Mouse (Mus musculus): ENCODE data around the gene Cers1. TPM values are rescaled to one million over a fixed set of nuclear protein-coding genes. Genes with fewer than 3 reads are reported as not detected.
A peak's percentile ranks its signal among the peaks of the same experiment; 100 is the strongest.

The Cers1 gene
- total RNA-seq, 1 experiment: 1.9 TPM

DNA sequence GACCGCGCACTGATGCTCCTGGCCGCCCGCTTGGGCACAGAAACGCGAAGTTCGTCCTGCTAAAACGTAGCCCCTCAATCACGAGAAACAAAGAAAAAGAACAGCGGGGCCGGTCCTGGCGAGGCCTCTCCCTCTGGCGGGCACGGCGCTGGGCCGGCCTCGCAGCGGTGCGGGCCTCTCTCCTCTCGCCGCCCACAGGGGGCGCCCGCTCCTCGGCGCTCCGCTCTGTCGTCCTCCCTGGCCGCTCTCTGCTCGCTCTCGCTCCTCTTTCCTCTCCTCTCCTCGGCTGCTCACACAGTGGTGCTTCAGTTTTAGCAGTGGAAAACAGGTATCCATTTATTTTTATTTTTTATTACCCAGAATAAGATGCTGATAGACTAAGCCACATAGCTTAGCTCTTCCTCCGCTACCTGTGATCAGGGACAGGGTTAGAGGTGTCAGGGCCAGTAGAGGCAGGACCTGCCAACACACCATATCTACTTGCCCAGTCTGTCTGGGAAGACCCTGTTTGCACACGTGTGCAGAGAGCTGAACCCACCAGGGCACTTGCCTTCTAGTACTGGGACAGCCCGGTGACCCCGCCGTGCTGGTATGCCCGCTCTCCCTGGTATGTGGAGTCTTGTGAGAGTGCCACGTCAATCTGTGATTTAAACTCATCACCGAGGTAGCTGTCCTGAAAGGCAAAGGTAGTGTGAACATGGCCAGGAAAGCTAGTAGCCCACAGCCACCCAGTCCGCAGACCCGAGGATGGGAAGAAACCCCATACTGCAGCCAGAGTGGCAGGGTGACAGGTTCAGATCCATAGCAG, 16.7 kb downstream of the Cers1 start:
- in situ Hi-C loops (cut with MboI; ENCODE audit: low sequenced_read_pairs in 2 of 2, unreplicated experiment in 2 of 2): no loop called here
- no peaks in the 10 kb centered on the region for H3K9me3 ChIP-seq (ENCODE audit: control insufficient read depth, insufficient read depth, low read depth, low read length)
- no peak overlapping the region for H3K27ac ChIP-seq (ENCODE audit: insufficient read depth, low read depth, low read length, poor library complexity, severe bottlenecking)
- TF ChIP-seq ZNF384 (IDR thresholded peaks at IDR 0.05; ENCODE audit: low read depth, low read length) (no peak; the same call in 1 of the 2 replicates), HCFC1 (IDR thresholded peaks at IDR 0.05; ENCODE audit: borderline replicate concordance, insufficient read depth, low read length) (0 out of 2 replicates have a peak, but pooled peaks have one; percentile 42), ZC3H11A (IDR thresholded peaks at IDR 0.05; ENCODE audit: borderline replicate concordance, low read depth, low read length) (0 out of 2 replicates have a peak, but pooled peaks have one; percentile 1), CHD2 (IDR thresholded peaks at IDR 0.05; ENCODE audit: low read depth, low read length) (no peak)
- peak; percentile 59 for DNase-seq (ENCODE audit: low read depth, low spot score)
- H3K36me3 ChIP-seq (ENCODE audit: control insufficient read depth, insufficient read depth, low read length, poor library complexity, severe bottlenecking): peaks cover 56% of the 10 kb centered on the region
- H3K4me1 ChIP-seq (ENCODE audit: control insufficient read depth in 2 of 2, insufficient read depth in 2 of 2, low read length in 2 of 2, poor library complexity in 1 of 2): peaks cover 2 to 14% of the 10 kb centered on the region in 2 experiments; a peak in 2 of 4 replicates
- H3K9ac ChIP-seq (ENCODE audit: insufficient read depth, low read depth, low read length, poor library complexity, severe bottlenecking): no peak overlapping the region; the same call in 1 of the 2 replicates
- H3K4me3 ChIP-seq (ENCODE audit: insufficient read depth in 1 of 2, low read depth in 1 of 2, low read length in 2 of 2, poor library complexity in 1 of 2, severe bottlenecking in 1 of 2): no peak overlapping the region

DNA sequence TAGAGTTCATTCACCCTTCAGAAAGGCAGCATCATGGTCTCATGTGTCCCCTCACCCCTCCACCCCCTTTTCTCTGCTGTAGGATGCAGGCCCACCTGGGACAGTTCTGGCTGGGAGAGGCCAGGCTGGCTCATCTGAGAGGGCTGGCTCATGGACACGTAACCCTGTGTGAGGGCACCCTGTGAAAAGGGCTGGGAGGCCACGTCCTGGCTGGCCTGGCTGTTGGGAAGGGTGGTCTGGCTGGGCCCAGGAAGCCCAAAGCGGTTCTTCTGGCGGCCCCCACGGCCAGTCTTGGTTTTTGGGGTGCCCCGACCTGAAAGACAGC, 17.3 kb downstream of the Cers1 start:
- DNase-seq (ENCODE audit: low read depth, low spot score): no peak
- peaks cover 2 to 14% of the 10 kb centered on the region in 2 experiments; a peak in 2 of 4 replicates for H3K4me1 ChIP-seq (ENCODE audit: control insufficient read depth in 2 of 2, insufficient read depth in 2 of 2, low read length in 2 of 2, poor library complexity in 1 of 2)
- H3K4me3 ChIP-seq (ENCODE audit: insufficient read depth in 1 of 2, low read depth in 1 of 2, low read length in 2 of 2, poor library complexity in 1 of 2, severe bottlenecking in 1 of 2): no peak overlapping the region
- peaks cover 61% of the 10 kb centered on the region for H3K36me3 ChIP-seq (ENCODE audit: control insufficient read depth, insufficient read depth, low read length, poor library complexity, severe bottlenecking)
- in situ Hi-C loops (cut with MboI; ENCODE audit: low sequenced_read_pairs in 2 of 2, unreplicated experiment in 2 of 2): no loop called here
- no peak for TF ChIP-seq ZC3H11A (IDR thresholded peaks at IDR 0.05; ENCODE audit: borderline replicate concordance, low read depth, low read length)
- TF ChIP-seq MAFK (IDR thresholded peaks at IDR 0.05; ENCODE audit: insufficient read depth, low read depth, low read length): no peak
- H3K27ac ChIP-seq (ENCODE audit: insufficient read depth, low read depth, low read length, poor library complexity, severe bottlenecking): no peak overlapping the region
- no peaks in the 10 kb centered on the region for H3K9me3 ChIP-seq (ENCODE audit: control insufficient read depth, insufficient read depth, low read depth, low read length)
- no peak overlapping the region for H3K9ac ChIP-seq (ENCODE audit: insufficient read depth, low read depth, low read length, poor library complexity, severe bottlenecking)

DNA sequence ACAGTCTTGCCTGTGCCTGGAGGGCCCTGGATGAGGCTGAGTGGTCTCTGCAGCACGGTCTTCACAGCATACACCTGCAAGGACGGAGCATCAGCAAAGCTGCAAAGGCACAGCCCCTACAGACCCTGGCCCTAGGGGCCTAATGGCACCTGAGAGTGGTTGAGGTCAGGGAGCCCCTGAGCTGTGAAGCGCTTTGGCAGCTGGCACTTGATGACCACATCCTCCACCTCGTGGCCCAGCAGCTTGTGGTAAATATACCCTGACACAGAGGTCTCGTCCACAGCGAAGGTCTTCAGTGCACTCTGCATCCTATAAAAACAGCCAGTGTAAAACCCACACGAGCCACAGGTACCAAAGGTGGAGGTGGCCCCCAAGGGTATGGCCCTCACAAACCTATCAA, 23.4 kb downstream of the Cers1 start:
- no peak for DNase-seq (ENCODE audit: low read depth, low spot score)
- H3K27ac ChIP-seq (ENCODE audit: insufficient read depth, low read depth, low read length, poor library complexity, severe bottlenecking): no peak overlapping the region
- H3K36me3 ChIP-seq (ENCODE audit: control insufficient read depth, insufficient read depth, low read length, poor library complexity, severe bottlenecking): peaks cover 93% of the 10 kb centered on the region
- H3K4me1 ChIP-seq (ENCODE audit: control insufficient read depth in 2 of 2, insufficient read depth in 2 of 2, low read length in 2 of 2, poor library complexity in 1 of 2): 0 out of 4 replicates have a peak, but pooled peaks cover 0 to under 1% of the 10 kb centered on the region in 2 experiments
- in situ Hi-C loops (cut with MboI; ENCODE audit: low sequenced_read_pairs in 2 of 2, unreplicated experiment in 2 of 2): no loop called here
- H3K9me3 ChIP-seq (ENCODE audit: control insufficient read depth, insufficient read depth, low read depth, low read length): no peaks in the 10 kb centered on the region
- no peak overlapping the region for H3K4me3 ChIP-seq (ENCODE audit: insufficient read depth in 1 of 2, low read depth in 1 of 2, low read length in 2 of 2, poor library complexity in 1 of 2, severe bottlenecking in 1 of 2)
- H3K9ac ChIP-seq (ENCODE audit: insufficient read depth, low read depth, low read length, poor library complexity, severe bottlenecking): no peak overlapping the region
- TF ChIP-seq ZNF384 (IDR thresholded peaks at IDR 0.05; ENCODE audit: low read depth, low read length): no peak
- no peak for TF ChIP-seq CHD2 (IDR thresholded peaks at IDR 0.05; ENCODE audit: low read depth, low read length)
- no peak for TF ChIP-seq MAFK (IDR thresholded peaks at IDR 0.05; ENCODE audit: insufficient read depth, low read depth, low read length)
- no peak for TF ChIP-seq HCFC1 (IDR thresholded peaks at IDR 0.05; ENCODE audit: borderline replicate concordance, insufficient read depth, low read length)
- TF ChIP-seq ZC3H11A (IDR thresholded peaks at IDR 0.05; ENCODE audit: borderline replicate concordance, low read depth, low read length): no peak

DNA sequence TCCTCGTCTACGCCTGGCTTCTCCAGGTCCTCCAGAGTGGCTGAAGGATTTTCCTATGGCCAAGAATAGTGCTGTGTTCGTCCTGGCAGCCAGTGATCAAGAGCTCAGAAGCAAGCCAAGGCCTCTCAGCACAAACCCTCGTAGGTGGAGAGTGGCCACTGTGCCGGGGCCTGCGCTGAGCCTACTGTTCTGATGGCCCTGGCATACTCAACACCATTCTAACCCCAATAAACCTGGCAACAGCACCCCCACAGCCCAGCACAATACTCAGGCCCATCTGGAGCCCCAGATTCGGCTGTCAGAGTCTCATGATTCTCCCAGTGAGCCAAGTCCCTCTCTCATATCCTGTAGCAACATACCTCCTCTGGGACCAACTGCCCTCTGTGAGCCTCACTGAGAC, 25.1 kb downstream of the Cers1 start:
- 0 out of 4 replicates have a peak, but pooled peaks cover 0 to 2% of the 10 kb centered on the region in 2 experiments for H3K4me1 ChIP-seq (ENCODE audit: control insufficient read depth in 2 of 2, insufficient read depth in 2 of 2, low read length in 2 of 2, poor library complexity in 1 of 2)
- no peak overlapping the region for H3K4me3 ChIP-seq (ENCODE audit: insufficient read depth in 1 of 2, low read depth in 1 of 2, low read length in 2 of 2, poor library complexity in 1 of 2, severe bottlenecking in 1 of 2)
- in situ Hi-C loops (cut with MboI; ENCODE audit: low sequenced_read_pairs in 2 of 2, unreplicated experiment in 2 of 2): no loop called here
- no peaks in the 10 kb centered on the region for H3K9me3 ChIP-seq (ENCODE audit: control insufficient read depth, insufficient read depth, low read depth, low read length)
- peaks cover 84% of the 10 kb centered on the region for H3K36me3 ChIP-seq (ENCODE audit: control insufficient read depth, insufficient read depth, low read length, poor library complexity, severe bottlenecking)
- no peak for TF ChIP-seq ZC3H11A (IDR thresholded peaks at IDR 0.05; ENCODE audit: borderline replicate concordance, low read depth, low read length)
- no peak for TF ChIP-seq MAFK (IDR thresholded peaks at IDR 0.05; ENCODE audit: insufficient read depth, low read depth, low read length)
- no peak for TF ChIP-seq HCFC1 (IDR thresholded peaks at IDR 0.05; ENCODE audit: borderline replicate concordance, insufficient read depth, low read length)
- TF ChIP-seq ZNF384 (IDR thresholded peaks at IDR 0.05; ENCODE audit: low read depth, low read length): no peak
- TF ChIP-seq CHD2 (IDR thresholded peaks at IDR 0.05; ENCODE audit: low read depth, low read length): no peak
- DNase-seq (ENCODE audit: low read depth, low spot score): no peak
- H3K27ac ChIP-seq (ENCODE audit: insufficient read depth, low read depth, low read length, poor library complexity, severe bottlenecking): no peak overlapping the region
- no peak overlapping the region for H3K9ac ChIP-seq (ENCODE audit: insufficient read depth, low read depth, low read length, poor library complexity, severe bottlenecking)
